Mouse (Mus musculus) kidney, postnatal 0 days (tissue): ENCODE measurements at regions not wholly inside any gene's neighbourhood (a gene's known extent, or its start where the extent isn't known, plus 50 kb on each side); places are given as distances from the start of the nearest gene placed in this dataset.

Experiments used
- ATAC-seq: fragments of 200-750 bp; cut with Nextera tagmentation; replicated peaks from 2 replicates; pipeline ENCODE4 v1.8.0; 2017; ENCODE audit warnings: low read depth, moderate number of reproducible peaks, moderate TSS enrichment, moderate library complexity; ENCODE audit not compliant: low FRiP score
- DNase-seq: peaks from one replicate; pipeline ENCODE4 v3.0.0-alpha.2; 2016; ENCODE audit warnings: low spot score
- H3K27ac ChIP-seq: fragments of 300-500 bp; sonication (generic); 2 replicates; pipeline ENCODE4 v1.5.1; 2014; ENCODE audit warnings: mild to moderate bottlenecking
- H3K27me3 ChIP-seq: fragments of 300-500 bp; sonication (generic); 2 replicates; pipeline ENCODE4 v1.6.1; 2014; ENCODE audit warnings: low read length, mixed read lengths; ENCODE audit not compliant: insufficient read depth
- H3K36me3 ChIP-seq: fragments of 300-500 bp; sonication (generic); 2 replicates; pipeline ENCODE4 v1.6.1; 2014; ENCODE audit warnings: low read length, mixed read lengths; ENCODE audit not compliant: insufficient read depth
- H3K4me1 ChIP-seq: fragments of 300-500 bp; sonication (generic); replicated peaks from 2 replicates; pipeline ENCODE4 v1.6.1; 2014; ENCODE audit warnings: antibody characterized with exemption, low read length, mixed read lengths; ENCODE audit not compliant: insufficient read depth
- H3K4me2 ChIP-seq: fragments of 300-500 bp; sonication (generic); 2 replicates; pipeline ENCODE4 v1.6.1; 2014; ENCODE audit warnings: mild to moderate bottlenecking, low read length, moderate library complexity, mixed read lengths
- H3K4me3 ChIP-seq: fragments of 300-500 bp; sonication (generic); replicated peaks from 2 replicates; pipeline ENCODE4 v1.5.1; 2014; ENCODE audit warnings: low read depth, low read length
- H3K9ac ChIP-seq: fragments of 300-500 bp; sonication (generic); 2 replicates; pipeline ENCODE4 v1.6.1; 2014; ENCODE audit warnings: low read depth, low read length
- H3K9me3 ChIP-seq: fragments of 300-500 bp; sonication (generic); replicated peaks from 2 replicates; pipeline ENCODE4 v1.6.1; 2016; ENCODE audit warnings: low read length, inconsistent platforms, mixed read lengths
- CTCF ChIP-seq: IDR thresholded peaks from 2 replicates; pipeline ENCODE4 v1.5.1; 2016; ENCODE audit warnings: antibody characterized with exemption, low read depth, mild to moderate bottlenecking, moderate library complexity
- WGBS: fragments of 180-500 bp; shearing (Covaris S2); extraction: QIAGEN DNeasy Blood & Tissue Kit; methylation state at CpG from one replicate; pipeline ENCODE4 v1.1.7; 2014; 5-methylcytosine and 5-hydroxymethylcytosine counted together

- Histone ChIP-seq H3K27ac (peak overlapping the region; percentile 65; the same call in 1 of the 2 replicates), H3K4me1 (peaks cover 28% of the 10 kb centered on the region), H3K36me3 (no peaks in the 10 kb centered on the region), H3K4me2 (no peak overlapping the region), H3K4me3 (no peak overlapping the region), H3K9me3 (no peaks in the 10 kb centered on the region), H3K27me3 (no peaks in the 10 kb centered on the region), H3K9ac (no peak overlapping the region)
- WGBS = 66% methylated on average over 21 of the region's 21 CpGs
- no peak for ATAC-seq
- TF ChIP-seq CTCF = no peak
- no peak for DNase-seq
Measured at GRCm38 (mm10) chr17:27316711-27317575, 112.7 kb upstream of the Lemd2 start.

GRCm38 (mm10) chr17:27315947-27316628 is 111.8 kb upstream of the Lemd2 start:
- Histone ChIP-seq H3K4me2 (no peak overlapping the region), H3K9ac (no peak overlapping the region), H3K4me1 (peaks cover 28% of the 10 kb centered on the region), H3K4me3 (no peak overlapping the region), H3K36me3 (no peaks in the 10 kb centered on the region), H3K9me3 (no peaks in the 10 kb centered on the region), H3K27me3 (no peaks in the 10 kb centered on the region), H3K27ac (no peak overlapping the region)
- WGBS = 52% methylated on average over 11 of the region's 11 CpGs
- no peak for TF ChIP-seq CTCF
- DNase-seq (no peak), ATAC-seq (no peak)

DNA sequence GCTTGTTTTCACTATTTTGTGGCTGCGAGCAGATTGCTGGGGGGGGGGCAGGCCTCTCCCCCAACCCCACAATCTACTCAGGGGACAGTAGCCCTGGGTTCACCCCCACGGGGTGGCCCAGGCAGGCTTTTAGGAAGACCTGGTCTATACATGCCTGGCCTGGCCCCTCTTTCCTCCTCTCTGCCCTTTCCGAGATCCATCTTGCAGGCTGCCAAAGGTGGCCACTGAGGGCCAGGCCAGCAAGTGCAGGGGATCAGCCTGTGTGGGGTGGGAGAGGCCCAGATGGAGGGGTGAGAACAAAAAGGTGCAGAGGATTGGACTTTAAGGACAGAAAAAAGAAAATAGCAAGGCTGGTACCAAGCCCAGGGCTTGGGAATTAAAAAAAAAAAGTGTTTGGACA is 111.2 kb upstream of the Lemd2 start:
- Histone ChIP-seq H3K27me3 (no peaks in the 10 kb centered on the region), H3K9ac (no peak overlapping the region), H3K9me3 (no peaks in the 10 kb centered on the region), H3K36me3 (no peaks in the 10 kb centered on the region), H3K4me2 (no peak overlapping the region), H3K4me1 (peaks cover 28% of the 10 kb centered on the region), H3K4me3 (no peak overlapping the region), H3K27ac (no peak overlapping the region)
- WGBS = 56% methylated on average over 3 of the region's 3 CpGs
- DNase-seq (no peak), ATAC-seq (no peak)
- no peak for TF ChIP-seq CTCF

GRCm38 (mm10) chr17:27314821-27315392 is 110.6 kb upstream of the Lemd2 start:
- H3K4me1 ChIP-seq = peaks cover 28% of the 10 kb centered on the region
- no peak for TF ChIP-seq CTCF
- DNase-seq = no peak

DNA sequence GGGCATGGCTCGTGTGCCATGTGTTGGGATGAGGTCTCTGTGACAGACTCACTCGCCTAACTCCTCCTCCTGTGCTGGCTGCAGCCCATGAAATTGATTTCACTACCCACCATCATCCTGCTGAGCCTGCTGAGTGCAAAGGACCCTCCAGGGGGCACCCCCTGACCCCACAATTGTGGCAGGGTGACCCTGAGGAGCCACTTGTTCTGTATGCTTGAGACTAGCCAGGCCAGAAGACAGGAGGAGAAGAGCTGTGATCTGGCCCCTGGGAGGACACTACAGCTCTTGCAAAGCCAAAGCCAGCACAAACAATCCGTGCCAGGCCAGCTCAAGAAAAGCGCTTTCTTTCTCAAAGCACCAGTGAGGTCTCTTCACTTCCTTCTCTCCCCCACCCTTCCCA is 104.7 kb upstream of the Lemd2 start:
- Histone ChIP-seq H3K4me1 (0 out of 2 replicates have a peak, but pooled peaks cover 4% of the 10 kb centered on the region), H3K4me3 (no peak overlapping the region), H3K9me3 (no peaks in the 10 kb centered on the region), H3K36me3 (no peaks in the 10 kb centered on the region), H3K9ac (no peak overlapping the region), H3K27ac (no peak overlapping the region), H3K4me2 (no peak overlapping the region), H3K27me3 (no peaks in the 10 kb centered on the region)
- DNase-seq = no peak
- ATAC-seq = no peak
- peak; percentile 8; the same call in 1 of the 2 replicates for TF ChIP-seq CTCF
- WGBS = 56% methylated on average over 4 of the region's 4 CpGs

More at GRCm38 (mm10) chr17:27314821-27315392, 110.6 kb upstream of the Lemd2 start:
- Histone ChIP-seq H3K27ac (no peak overlapping the region), H3K36me3 (no peaks in the 10 kb centered on the region), H3K4me2 (no peak overlapping the region), H3K27me3 (no peaks in the 10 kb centered on the region), H3K9ac (no peak overlapping the region), H3K4me3 (no peak overlapping the region), H3K9me3 (no peaks in the 10 kb centered on the region)
- 44% methylated on average over 7 of the region's 7 CpGs for WGBS
- no peak for ATAC-seq

DNA sequence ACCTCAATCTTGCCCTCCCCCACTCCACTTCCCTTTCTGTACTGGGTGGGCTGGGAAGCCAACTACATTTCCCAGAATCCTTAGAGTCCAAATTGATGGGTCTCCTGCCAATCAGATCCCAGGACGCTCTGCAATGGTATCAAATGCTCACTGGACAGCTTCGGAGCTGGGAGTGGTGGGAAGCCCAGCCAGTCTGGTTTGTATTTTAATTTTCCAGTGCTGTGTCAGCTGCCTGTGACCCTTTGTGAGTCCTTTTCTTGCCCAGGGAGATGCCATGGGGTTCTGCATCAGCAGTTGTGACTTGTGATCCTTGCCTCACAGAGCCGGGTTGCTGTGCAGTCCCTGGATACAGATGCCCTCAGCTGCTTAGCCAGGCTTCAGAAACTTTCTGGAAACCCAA is 100.6 kb upstream of the Lemd2 start:
- H3K4me1 ChIP-seq = 0 out of 2 replicates have a peak, but pooled peaks cover 4% of the 10 kb centered on the region
- no peaks in the 10 kb centered on the region for H3K36me3 ChIP-seq
- 35% methylated on average over 3 of the region's 3 CpGs for WGBS
- no peaks in the 10 kb centered on the region for H3K9me3 ChIP-seq
- DNase-seq (peak; percentile 60), ATAC-seq (peak; percentile 88)
- H3K9ac ChIP-seq = no peak overlapping the region
- H3K27me3 ChIP-seq = no peaks in the 10 kb centered on the region
- no peak overlapping the region for H3K4me3 ChIP-seq
- peak overlapping the region; percentile 64; the same call in 1 of the 2 replicates for H3K27ac ChIP-seq
- H3K4me2 ChIP-seq = no peak overlapping the region
- no peak for TF ChIP-seq CTCF
